Mouse (Mus musculus): ENCODE data around the gene Wnk1.

DNA sequence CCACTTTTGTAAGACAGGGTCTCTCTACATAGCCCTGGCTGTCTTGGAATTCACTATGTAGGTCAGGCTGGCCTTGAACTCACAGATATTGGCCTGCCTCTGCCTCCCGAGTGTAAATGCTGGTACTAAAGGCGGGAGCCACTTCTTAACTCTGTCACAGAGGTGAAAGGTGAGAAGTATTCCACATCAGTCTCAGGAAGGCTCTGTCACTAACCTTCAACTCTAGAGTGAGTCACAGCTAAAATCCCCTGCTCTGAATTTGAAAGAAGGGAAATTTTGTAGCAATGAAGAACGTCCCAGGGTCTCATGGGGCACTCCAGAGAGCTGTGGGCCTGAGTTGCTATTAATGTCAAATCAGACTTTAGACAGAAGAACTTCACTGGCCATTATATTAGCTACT is 47.4 kb upstream of the Wnk1 start:
- TF ChIP-seq POLR2A (IDR thresholded peaks at IDR 0.05; ENCODE audit: borderline replicate concordance, control insufficient read depth, low read depth, low read length): no peak
- TF ChIP-seq CTCF (IDR thresholded peaks at IDR 0.05; ENCODE audit: control insufficient read depth, insufficient read depth, low read length): no peak
